Mouse (Mus musculus): ENCODE results near the gene Rap2a. TPM values are rescaled to one million over a fixed set of nuclear protein-coding genes. Genes with fewer than 3 reads are reported as not detected.
A peak's percentile ranks its signal among the peaks of the same experiment; 100 is the strongest.

Rap2a gene
- total RNA-seq, 4 experiments from 2014 or later: 9.2 to 11.0 (median 10.6) TPM

DNA sequence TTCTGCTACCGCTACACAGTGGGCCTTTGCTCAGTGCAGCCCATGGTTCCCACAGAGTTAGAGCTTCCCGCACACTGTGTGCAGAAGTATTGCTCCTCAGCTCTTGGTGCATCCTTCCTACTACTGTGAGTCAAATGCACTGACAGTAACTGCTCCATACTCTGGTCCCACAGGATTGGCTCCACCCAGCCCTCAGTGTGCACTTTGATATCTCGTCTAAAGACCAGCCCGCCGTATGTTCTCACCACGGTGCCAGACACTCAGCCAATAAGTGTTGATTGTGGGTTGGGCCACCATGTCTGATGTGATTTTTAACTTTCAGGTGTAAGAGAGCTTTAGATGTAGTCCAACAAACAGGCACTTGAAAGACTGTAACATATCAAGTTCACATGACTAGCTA lies 21.4 kb downstream of the Rap2a start:
- DNase-seq (ENCODE audit: low spot score): no peak

DNA sequence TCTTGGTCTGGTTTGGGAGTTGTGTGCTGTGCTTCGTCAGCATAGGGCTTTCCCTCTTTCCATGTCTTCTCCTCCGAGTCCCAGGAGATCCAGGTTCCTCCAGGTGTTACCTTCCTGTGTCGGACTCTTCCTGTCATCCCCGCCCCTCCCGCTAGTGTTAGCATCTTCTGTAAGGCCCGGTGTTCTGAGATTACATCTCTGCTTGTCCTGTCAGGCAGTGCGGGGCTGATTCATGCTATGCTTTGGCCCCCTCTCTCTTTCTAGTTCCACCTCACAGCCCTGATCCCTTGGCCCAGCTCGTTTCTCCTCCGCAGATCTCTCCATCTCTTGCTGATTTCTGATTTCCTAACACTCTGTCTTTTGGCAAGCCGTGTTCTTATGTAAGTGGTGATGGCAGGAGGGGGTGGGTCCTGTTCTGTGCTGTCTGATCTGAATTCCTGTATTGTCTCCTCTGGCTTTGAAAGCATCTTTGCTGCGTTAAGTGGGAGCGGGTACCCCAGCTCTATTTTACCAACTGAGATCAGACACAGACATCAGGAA lies 21.8 kb downstream of the Rap2a start:
- no peak for DNase-seq (ENCODE audit: low spot score)

- DNase-seq (ENCODE audit: low spot score): no peak
Measured at GRCm38 (mm10) chr14:120500791-120501190, 22.5 kb downstream of the Rap2a start.

GRCm38 (mm10) chr14:120503641-120504040 lies 25.4 kb downstream of the Rap2a start:
- no peak for DNase-seq (ENCODE audit: low spot score)

- DNase-seq (ENCODE audit: low spot score): no peak
Measured at GRCm38 (mm10) chr14:120504423-120504822, 26.2 kb downstream of the Rap2a start.

GRCm38 (mm10) chr14:120504928-120505461 lies 26.8 kb downstream of the Rap2a start:
- no peak for DNase-seq (ENCODE audit: low spot score)

- no peak for DNase-seq (ENCODE audit: low spot score)
Measured at GRCm38 (mm10) chr14:120505918-120506317, 27.7 kb downstream of the Rap2a start.

DNA sequence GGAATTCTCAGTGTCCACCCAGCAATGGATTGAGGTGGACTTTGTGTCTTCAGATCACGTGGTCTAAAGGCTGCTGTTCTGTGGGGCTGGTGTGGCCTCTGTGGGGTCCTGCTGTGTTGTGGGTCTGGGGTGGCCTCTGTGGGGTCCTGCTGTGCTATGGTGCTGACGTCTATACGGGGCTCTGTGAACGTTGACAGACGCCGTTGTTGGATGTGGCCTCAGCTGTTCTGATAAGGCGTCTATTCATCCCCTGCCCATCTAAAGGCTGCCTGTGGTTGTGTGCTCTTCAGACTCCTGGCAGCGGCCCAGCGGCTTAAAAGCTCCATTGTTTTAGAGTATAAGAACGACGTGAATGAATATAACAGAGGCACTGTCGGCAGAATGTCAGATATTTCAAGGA lies 29.3 kb downstream of the Rap2a start:
- no peak for DNase-seq (ENCODE audit: low spot score)

DNA sequence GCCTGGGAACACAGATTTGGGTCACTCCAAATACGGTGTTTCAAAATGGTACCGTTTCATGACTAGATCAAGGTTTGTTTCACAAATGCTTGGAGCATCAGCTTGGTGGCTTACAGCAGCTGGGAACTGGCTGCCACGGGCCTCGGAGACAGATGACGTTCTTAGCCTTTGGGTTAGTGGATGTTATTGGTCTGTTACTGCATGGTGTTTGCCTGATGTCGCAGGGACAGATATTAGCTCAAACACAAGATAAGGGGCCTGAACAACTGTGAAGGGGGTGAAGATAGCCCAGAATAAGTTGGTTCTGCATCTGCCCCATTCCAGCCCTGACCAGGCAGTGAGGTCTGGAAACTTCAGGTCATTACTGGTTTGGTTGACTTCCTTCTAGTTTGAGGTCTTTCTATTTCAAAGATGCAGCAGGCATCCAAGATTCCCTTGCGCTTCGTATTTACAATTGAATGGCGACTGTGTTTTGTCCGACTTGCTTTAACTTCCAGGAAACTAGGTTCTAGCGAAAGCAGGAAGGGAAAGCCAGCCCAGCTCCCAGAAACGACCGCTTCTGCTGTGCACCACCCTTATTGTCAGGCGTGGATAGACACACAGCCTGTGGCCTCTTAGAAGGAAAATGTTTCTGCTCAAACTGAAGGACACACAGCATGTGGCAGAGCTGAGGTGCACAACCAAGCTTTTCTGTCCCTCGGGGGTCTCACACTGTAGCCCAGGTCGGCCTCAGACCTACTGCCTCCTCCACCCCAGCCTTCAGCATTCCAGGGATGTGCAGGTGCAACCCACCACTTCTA lies 30.5 kb downstream of the Rap2a start:
- DNase-seq (ENCODE audit: low spot score): no peak

DNA sequence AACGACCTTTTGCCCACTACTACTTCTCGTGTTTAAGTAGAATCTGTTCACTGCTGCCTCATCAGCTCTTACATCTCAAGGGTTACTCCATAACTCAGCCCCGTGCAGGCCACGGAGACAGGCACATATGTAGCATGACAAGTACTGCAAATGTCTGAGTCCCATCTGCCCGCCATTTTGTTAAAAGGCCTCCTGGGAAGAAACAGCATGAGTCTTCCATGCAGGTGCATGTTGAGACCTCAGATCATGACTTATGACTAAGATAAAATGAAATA lies 31.1 kb downstream of the Rap2a start:
- DNase-seq (ENCODE audit: low spot score): no peak

GRCm38 (mm10) chr14:120511821-120512220 lies 33.6 kb downstream of the Rap2a start:
- no peak for DNase-seq (ENCODE audit: low spot score)

- peak; percentile 51 for DNase-seq (ENCODE audit: low spot score)
Measured at GRCm38 (mm10) chr14:120514821-120515271, 36.6 kb downstream of the Rap2a start.

DNA sequence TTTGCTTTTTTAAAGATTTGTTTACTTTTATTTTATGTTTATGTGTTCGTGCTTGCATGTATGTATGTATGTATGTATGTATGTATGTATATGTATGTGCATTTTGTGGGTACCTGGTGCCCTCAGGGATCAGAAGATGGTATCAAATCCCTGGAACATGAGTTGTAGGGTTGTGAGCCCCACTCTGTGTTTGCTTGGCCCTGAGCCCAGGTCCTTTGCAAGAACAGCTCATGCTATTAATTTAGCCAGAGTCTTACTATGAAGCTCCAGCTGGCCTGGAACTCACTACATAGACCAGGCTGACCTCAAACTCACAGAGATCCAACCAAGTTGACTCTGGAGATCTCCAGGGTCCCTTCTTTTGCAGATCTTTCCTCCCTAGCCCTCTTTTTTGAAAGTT lies 37.1 kb downstream of the Rap2a start:
- DNase-seq (ENCODE audit: low spot score): peak; percentile 52

- DNase-seq (ENCODE audit: low spot score): no peak
Measured at GRCm38 (mm10) chr14:120518706-120519105, 40.5 kb downstream of the Rap2a start.

DNA sequence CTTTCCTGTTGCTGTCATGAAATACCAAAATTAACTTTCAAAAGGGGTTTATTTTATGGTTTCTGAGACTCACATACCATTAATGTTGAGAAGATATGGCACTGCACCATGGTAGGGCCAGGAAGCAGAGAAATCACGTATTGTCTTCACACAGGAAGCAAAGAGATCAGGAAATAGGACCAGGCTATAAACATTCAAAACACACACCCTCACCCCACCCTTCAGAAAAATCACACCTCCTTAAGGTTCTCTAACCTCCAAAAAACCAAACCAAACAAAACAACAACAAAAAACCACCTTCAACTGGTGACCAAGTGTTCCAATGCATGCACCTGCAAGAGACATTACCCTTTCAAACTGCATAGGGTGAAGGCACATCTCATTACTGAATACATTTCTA lies 41.7 kb downstream of the Rap2a start:
- DNase-seq (ENCODE audit: low spot score): no peak

- DNase-seq (ENCODE audit: low spot score): no peak
Measured at GRCm38 (mm10) chr14:120520843-120521242, 42.6 kb downstream of the Rap2a start.

DNA sequence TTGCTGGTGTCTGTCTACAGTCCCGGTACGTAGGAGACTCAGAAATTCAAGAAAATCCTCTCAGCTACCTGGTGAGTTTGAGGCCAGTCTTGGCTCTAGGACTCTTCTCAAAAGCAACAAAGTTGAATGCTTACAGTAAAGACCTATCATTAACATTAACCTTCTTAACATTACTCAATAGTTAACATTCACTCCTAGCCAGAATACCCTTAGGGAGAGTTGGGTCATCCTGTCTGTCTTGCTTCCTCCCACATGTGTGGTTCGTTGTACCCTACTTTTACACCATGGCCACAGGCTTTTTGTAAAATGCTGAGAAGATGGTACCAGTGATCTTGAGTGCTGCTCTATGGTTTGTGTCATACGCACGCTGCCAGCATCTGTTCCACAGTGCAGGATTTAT lies 45.1 kb downstream of the Rap2a start:
- DNase-seq (ENCODE audit: low spot score): no peak

DNA sequence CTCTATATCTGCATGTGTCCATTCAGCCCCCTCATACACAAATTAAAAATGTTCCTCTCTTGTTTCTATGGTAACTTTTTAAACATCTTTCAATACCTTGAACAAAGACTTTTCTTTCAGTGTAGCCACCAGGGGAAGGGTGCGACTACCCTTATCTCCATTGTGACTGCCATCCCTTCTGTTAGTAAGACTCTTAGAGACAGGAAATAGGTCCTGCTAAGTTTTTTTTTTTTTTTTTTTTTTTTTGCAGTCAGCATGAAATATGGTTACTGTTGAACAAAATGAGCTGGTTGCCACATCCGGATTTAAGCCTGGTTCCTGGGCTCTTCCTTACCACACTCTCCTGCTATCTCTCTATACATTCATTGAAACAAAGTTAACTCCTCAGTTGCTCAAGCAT lies 47.4 kb downstream of the Rap2a start:
- no peak for DNase-seq (ENCODE audit: low spot score)

DNA sequence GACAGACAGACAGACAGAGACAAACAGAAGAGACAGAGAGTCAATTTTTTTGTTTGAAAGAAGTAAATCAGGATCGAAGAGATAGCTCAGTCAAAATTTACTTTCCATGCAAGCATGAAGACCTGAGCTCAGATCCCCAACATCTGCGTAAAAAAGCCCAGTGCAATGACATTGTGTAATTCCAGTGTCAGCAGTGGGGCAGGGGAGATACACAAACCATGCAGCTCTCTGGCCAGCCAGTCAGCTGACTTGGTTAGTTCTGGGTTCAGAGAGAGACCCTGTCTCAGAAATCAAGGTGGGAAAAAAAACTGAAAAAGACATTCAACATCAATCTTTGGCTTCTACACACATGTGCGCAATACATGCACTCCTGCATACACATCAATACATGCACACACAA lies 55.1 kb downstream of the Rap2a start:
- no peak for DNase-seq (ENCODE audit: low spot score)

DNA sequence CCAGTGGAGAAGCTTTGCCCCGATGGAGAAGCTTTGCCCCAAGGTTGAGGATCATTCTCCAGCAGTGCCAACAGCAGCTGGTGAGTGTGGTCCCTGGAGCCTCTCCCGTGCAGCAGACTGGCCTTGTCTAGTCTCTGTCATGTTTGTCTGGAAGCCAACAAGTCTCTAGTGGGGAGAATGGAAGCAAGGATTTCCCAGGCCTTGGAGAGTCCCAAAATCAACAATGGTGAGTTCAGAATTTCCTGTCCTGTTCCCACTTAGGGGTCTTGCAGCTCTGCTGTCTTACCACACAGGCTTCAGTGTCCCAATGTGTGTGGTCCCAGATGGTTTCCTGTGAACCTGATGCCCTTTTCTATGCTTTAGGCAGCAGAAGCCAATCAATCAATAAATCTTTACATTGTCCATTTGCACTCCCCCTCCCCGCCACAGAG lies 56.6 kb downstream of the Rap2a start:
- peak; percentile 40 for DNase-seq (ENCODE audit: low spot score)

DNA sequence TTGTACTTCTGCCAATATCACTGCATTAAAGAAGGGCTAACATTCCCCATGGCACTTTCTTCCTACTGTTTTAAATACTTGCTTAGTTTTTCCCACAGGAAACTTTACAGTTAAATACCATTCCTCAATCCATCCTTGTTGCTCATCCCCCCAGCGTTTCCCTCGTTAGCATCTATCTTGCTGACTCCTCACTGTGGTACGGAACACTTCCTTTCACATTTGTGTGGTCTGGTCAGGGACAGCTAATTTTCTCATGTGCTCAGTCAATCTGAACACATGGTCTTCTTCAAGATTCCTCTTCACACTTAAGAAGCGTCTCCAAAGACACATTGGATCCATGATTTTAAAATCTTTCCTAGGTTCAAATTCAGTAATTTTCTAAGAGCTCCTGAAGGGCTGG lies 57.2 kb downstream of the Rap2a start:
- DNase-seq (ENCODE audit: low spot score): no peak

DNA sequence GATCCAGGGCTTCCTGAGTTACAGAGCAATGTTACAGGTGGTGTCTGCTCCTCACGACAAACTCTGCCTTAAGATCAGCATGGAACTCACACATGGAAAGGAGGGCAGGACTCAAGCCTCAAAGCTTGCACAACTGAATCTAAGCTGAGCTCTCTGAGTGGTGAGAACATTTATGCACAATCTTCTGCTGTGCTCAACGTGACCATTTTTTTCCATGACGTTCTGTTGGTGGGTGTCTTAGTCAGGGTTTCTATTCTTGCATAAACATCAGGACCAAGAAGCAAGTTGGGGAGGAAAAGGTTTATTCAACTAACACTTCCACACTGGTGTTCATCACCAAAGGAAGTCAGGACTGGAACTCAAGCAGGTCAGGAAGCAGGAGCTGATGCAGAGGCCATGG lies 57.7 kb downstream of the Rap2a start:
- no peak for DNase-seq (ENCODE audit: low spot score)

DNA sequence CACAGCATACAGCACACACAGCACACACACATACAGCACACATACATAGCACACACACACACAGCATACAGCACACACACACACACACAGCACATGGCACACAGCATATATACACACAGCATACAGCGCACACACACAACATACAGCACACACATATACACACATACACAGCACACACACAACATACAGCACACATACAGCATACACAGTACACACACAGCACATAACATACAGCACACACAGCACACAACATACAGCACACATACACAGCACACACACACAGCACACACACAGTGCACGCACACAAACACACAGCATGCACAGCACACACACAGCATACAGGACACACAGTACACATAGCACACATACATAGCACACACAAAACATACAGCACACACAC lies 60.9 kb downstream of the Rap2a start:
- no peak for DNase-seq (ENCODE audit: low spot score)

All from heart, adult 8-10 months (tissue).